16 mouse cellular contexts compared by ENCODE assay signal in the genomic region with DNA sequence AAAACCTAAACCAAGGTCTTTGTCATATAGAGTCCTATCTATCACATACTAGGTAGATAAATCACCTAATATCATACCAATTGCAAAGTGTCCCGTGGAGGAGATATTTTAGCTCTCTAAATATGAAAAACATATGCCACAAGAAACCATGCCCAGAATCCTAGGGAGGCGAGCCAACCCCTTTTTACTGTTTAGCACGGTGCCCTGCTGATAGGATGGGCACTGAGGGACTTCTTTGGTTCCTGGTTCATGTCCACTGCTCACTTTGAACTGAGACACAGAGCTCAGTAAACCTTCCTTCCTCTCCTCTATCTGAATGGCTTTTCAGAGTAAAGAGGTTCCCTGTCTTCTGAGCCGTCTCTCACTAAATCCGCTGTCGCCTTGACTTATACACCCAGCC.
"Had no signal": no experiment of that assay in that cellular context is flagged by ENCODE, and none has a peak within 500 bp of the region (broad histone marks: within the 10 kb centered on the region; RNA-seq: fewer than 3 reads in every experiment).

No protein-coding gene starts in this region.

- H3K4me1 ChIP-seq: limb, embryonic 10.5 days; liver, embryonic 15.5 days; midbrain, embryonic 12.5 days; neural tube, embryonic 13.5 days had no signal

- H3K36me3 ChIP-seq: limb, embryonic 10.5 days; liver, embryonic 15.5 days; midbrain, embryonic 12.5 days; neural tube, embryonic 13.5 days had no signal

- H3K27ac ChIP-seq: left cerebral cortex, adult 2 months; limb, embryonic 10.5 days; liver, embryonic 15.5 days; midbrain, embryonic 12.5 days; neural tube, embryonic 13.5 days had no signal

- H3K9me3 ChIP-seq: limb, embryonic 10.5 days; liver, embryonic 15.5 days; midbrain, embryonic 12.5 days; neural tube, embryonic 13.5 days had no signal

- ATAC-seq: midbrain, embryonic 16.5 days had no signal

- H3K4me3 ChIP-seq: left cerebral cortex, adult 2 months; limb, embryonic 10.5 days; liver, embryonic 15.5 days; midbrain, embryonic 12.5 days; neural tube, embryonic 13.5 days had no signal

- H3K9ac ChIP-seq: liver, embryonic 15.5 days; lung, embryonic 14.5 days; midbrain, embryonic 12.5 days; neural tube, embryonic 13.5 days had no signal

- H3K27me3 ChIP-seq: liver, embryonic 15.5 days; midbrain, embryonic 12.5 days; neural tube, embryonic 13.5 days had no signal

- DNase-seq: kidney, postnatal 25 days; lung, embryonic 14.5 days; lung, postnatal 10 days; lung, postnatal 4 days; retina, postnatal 1 day; right cerebral cortex, postnatal 4 days; spleen, adult 18-20 months; thymus, adult 2 months; thymus, postnatal 25 days had no signal

- H3K4me2 ChIP-seq: liver, embryonic 11.5 days; liver, embryonic 15.5 days; lung, embryonic 14.5 days; midbrain, embryonic 12.5 days; neural tube, embryonic 13.5 days had no signal
